Mouse (Mus musculus) kidney, embryonic 14.5 days (tissue): Measurements from ENCODE around the gene Olfr690. TPM values are rescaled to one million over a fixed set of nuclear protein-coding genes. Genes with fewer than 3 reads are reported as not detected.
"Not testable (repeated sequence)": the region's sequence is repeated elsewhere in the genome, so short reads cannot be mapped to it uniquely, and the experiment has no call there.

Source experiments
- ATAC-seq: fragments of 200-750 bp; cut with Nextera tagmentation; 2 replicates; pipeline ENCODE4 v1.8.0; 2017; ENCODE audit warnings: moderate number of reproducible peaks, mild to moderate bottlenecking, moderate TSS enrichment, moderate library complexity; ENCODE audit not compliant: low FRiP score, low TSS enrichment
- H3K27ac ChIP-seq: fragments of 300-500 bp; sonication (generic); 2 replicates; pipeline ENCODE4 v1.5.1; 2014; ENCODE audit warnings: low read depth, mild to moderate bottlenecking, low read length, moderate library complexity, mixed read lengths
- H3K27me3 ChIP-seq: fragments of 300-500 bp; sonication (generic); 2 replicates; pipeline ENCODE4 v1.6.1; 2014; ENCODE audit warnings: mild to moderate bottlenecking, low read length; ENCODE audit not compliant: control insufficient read depth, insufficient read depth
- H3K36me3 ChIP-seq: fragments of 300-500 bp; sonication (generic); 2 replicates; pipeline ENCODE4 v1.6.1; 2014; ENCODE audit warnings: low read length, mixed read lengths; ENCODE audit not compliant: control insufficient read depth, insufficient read depth
- H3K4me1 ChIP-seq: fragments of 300-500 bp; sonication (generic); 2 replicates; pipeline ENCODE4 v1.6.1; 2014; ENCODE audit warnings: low read length, mixed read lengths; ENCODE audit not compliant: control insufficient read depth, insufficient read depth
- H3K4me2 ChIP-seq: fragments of 300-500 bp; sonication (generic); replicated peaks from 2 replicates; pipeline ENCODE4 v1.6.1; 2014; ENCODE audit warnings: low read depth, mild to moderate bottlenecking, low read length
- H3K4me3 ChIP-seq: fragments of 300-500 bp; sonication (generic); 2 replicates; pipeline ENCODE4 v1.5.1; 2014; ENCODE audit warnings: mild to moderate bottlenecking, low read length
- H3K9ac ChIP-seq: fragments of 300-500 bp; sonication (generic); 2 replicates; pipeline ENCODE4 v1.6.1; 2014; ENCODE audit warnings: low read depth, mild to moderate bottlenecking, low read length, moderate library complexity
- H3K9me3 ChIP-seq: fragments of 300-500 bp; sonication (generic); 2 replicates; pipeline ENCODE4 v1.6.1; 2016; ENCODE audit warnings: low read length; ENCODE audit not compliant: control insufficient read depth
- WGBS: fragments of 180-500 bp; shearing (Covaris S2); extraction: QIAGEN DNeasy Blood & Tissue Kit; methylation state at CpG from one replicate; pipeline ENCODE4 v1.1.7; 2014; 5-methylcytosine and 5-hydroxymethylcytosine counted together
- polyA plus RNA-seq: library from polyadenylated mRNA; unstranded; fragments of >200 nt; fragmentation: Nextera tagmentation; extraction: Ambion mirVana; gene quantifications from 2 replicates; pipeline ENCODE4 v1.2.1, GENCODE M21; 2014

The Olfr690 gene
- polyA plus RNA-seq, 1 experiment from 2014 or later: not detected

DNA sequence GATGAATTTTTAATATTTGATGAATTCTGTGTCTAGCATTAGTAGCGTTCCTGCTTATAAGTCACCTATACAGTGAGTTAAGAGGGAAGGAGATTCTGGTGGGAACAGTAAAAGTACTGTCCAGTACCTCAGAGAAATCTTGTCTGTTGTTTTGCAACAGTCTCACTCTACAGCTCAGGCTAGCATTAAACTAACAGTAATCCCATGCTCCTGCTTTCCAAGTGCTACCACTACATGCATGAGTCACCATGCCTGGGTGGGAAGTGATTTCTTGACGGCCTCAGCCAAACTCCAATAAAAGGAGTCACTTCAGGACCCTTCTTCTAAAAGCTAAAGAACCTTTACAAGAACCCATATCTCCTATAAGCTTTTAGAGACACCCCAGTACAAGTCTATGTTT lies 27.8 kb upstream of the Olfr690 start:
- H3K4me2 ChIP-seq: no peak overlapping the region
- no peaks in the 10 kb centered on the region for H3K36me3 ChIP-seq
- H3K4me3 ChIP-seq: no peak overlapping the region
- ATAC-seq: no peak
- no peak overlapping the region for H3K9ac ChIP-seq
- H3K4me1 ChIP-seq: no peaks in the 10 kb centered on the region
- 81% methylated on average over 2 of the region's 2 CpGs for WGBS
- no peak overlapping the region for H3K27ac ChIP-seq
- H3K27me3 ChIP-seq: no peaks in the 10 kb centered on the region
- no peaks in the 10 kb centered on the region for H3K9me3 ChIP-seq

- H3K36me3 ChIP-seq, H3K4me2 ChIP-seq, H3K27me3 ChIP-seq, H3K27ac ChIP-seq, ATAC-seq, H3K9me3 ChIP-seq, H3K4me3 ChIP-seq, H3K9ac ChIP-seq, H3K4me1 ChIP-seq: not testable (repeated sequence)
- WGBS: 97% methylated on average over 1 of the region's 2 CpGs
Measured at GRCm38 (mm10) chr7:105356487-105356886, 22.6 kb upstream of the Olfr690 start.

DNA sequence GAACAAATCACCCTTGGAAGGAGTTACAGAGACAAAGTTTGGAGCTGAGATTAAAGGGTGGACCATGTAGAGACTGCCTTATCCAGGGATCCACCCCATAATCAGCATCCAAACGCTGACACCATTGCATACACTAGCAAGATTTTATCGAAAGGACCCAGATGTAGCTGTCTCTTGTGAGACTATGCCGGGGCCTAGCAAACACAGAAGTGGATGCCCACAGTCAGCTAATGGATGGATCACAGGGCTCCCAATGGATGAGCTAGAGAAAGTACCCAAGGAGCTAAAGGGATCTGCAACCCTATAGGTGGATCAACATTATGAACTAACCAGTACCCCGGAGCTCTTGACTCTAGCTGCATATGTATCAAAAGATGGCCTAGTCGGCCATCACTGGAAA lies 22.2 kb upstream of the Olfr690 start:
- H3K27me3 ChIP-seq, H3K9me3 ChIP-seq, ATAC-seq, H3K4me2 ChIP-seq, H3K36me3 ChIP-seq, H3K9ac ChIP-seq, H3K27ac ChIP-seq, H3K4me3 ChIP-seq, H3K4me1 ChIP-seq: not testable (repeated sequence)
- no CpG with 5 or more reads among the region's 5 CpGs for WGBS

DNA sequence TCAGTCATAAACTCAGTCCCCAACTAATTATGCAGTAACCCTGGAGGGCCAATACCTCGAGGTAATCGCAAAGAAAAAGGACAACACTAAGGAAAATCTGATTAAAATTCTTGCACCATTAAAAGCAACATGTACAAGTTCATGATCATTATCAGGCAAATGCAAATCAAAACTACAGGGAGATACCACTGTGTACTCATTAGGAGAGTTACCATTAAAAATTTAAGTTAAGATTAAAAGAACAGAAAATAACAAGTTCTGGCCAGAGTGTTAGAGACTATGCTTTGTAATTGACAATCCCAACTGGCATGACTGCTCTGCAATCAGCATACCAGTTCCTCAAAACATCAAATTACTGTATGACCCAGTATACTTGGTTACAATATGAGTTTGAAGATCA lies 8.8 kb upstream of the Olfr690 start:
- no peak overlapping the region for H3K9ac ChIP-seq
- WGBS: 77% methylated on average over 2 of the region's 2 CpGs
- no peak for ATAC-seq
- no peaks in the 10 kb centered on the region for H3K36me3 ChIP-seq
- no peak overlapping the region for H3K4me3 ChIP-seq
- H3K27ac ChIP-seq: no peak overlapping the region
- no peaks in the 10 kb centered on the region for H3K27me3 ChIP-seq
- H3K4me1 ChIP-seq: no peaks in the 10 kb centered on the region
- H3K9me3 ChIP-seq: no peaks in the 10 kb centered on the region
- H3K4me2 ChIP-seq: no peak overlapping the region

- Histone ChIP-seq H3K36me3 (no peaks in the 10 kb centered on the region), H3K9me3 (no peaks in the 10 kb centered on the region), H3K4me1 (no peaks in the 10 kb centered on the region), H3K27me3 (no peaks in the 10 kb centered on the region), H3K4me3 (no peak within 1 kb of the TSS), H3K4me2 (no peak within 1 kb of the TSS), H3K27ac (no peak within 1 kb of the TSS), H3K9ac (no peak within 1 kb of the TSS)
- ATAC-seq: no peak
- 51% methylated on average over 1 of the region's 1 CpGs for WGBS
Measured at GRCm38 (mm10) chr7:105342170-105342569, 8.3 kb upstream of the Olfr690 start, which contains the start of gene Olfr691. Gene Olfr691, minus strand, starts transcription at chr7:105342270.

GRCm38 (mm10) chr7:105325302-105325701 lies 8.6 kb downstream of the Olfr690 start:
- ATAC-seq: no peak
- Histone ChIP-seq H3K27me3 (no peaks in the 10 kb centered on the region), H3K4me3 (no peak overlapping the region), H3K9me3 (no peaks in the 10 kb centered on the region), H3K9ac (no peak overlapping the region), H3K4me1 (no peaks in the 10 kb centered on the region), H3K27ac (no peak overlapping the region), H3K4me2 (no peak overlapping the region), H3K36me3 (no peaks in the 10 kb centered on the region)
- 85% methylated on average over 2 of the region's 2 CpGs for WGBS

DNA sequence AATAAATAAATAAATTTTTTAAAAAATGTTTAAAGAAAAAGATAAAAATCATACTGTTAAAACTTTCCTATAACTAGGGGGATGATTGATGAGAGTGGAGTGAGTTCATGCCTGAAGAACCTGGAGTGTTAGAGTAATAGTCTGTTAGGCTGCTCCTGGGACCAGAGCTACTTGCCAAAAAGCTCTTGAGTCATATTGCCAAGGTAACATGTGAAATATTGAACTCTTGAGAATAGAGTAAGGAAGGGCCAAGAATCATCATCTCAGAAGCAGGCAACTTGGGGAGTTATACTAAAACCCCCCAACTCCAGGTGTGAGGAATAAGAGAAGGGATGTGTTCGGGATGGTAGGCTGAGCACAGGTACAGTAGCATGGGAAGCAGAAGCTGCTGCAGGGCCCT lies 23.0 kb downstream of the Olfr690 start, which contains the start of gene Olfr689:
Gene Olfr689 (plus strand): TSS at position 301 of the 400 bp plus-strand sequence.
- no peak within 1 kb of the TSS for H3K9ac ChIP-seq
- H3K9me3 ChIP-seq: no peaks in the 10 kb centered on the region
- no peak within 1 kb of the TSS for H3K4me3 ChIP-seq
- H3K4me1 ChIP-seq: no peaks in the 10 kb centered on the region
- WGBS: 86% methylated on average over 1 of the region's 1 CpGs
- ATAC-seq: no peak
- no peak within 1 kb of the TSS for H3K27ac ChIP-seq
- H3K36me3 ChIP-seq: no peaks in the 10 kb centered on the region
- H3K27me3 ChIP-seq: no peaks in the 10 kb centered on the region
- H3K4me2 ChIP-seq: no peak within 1 kb of the TSS

DNA sequence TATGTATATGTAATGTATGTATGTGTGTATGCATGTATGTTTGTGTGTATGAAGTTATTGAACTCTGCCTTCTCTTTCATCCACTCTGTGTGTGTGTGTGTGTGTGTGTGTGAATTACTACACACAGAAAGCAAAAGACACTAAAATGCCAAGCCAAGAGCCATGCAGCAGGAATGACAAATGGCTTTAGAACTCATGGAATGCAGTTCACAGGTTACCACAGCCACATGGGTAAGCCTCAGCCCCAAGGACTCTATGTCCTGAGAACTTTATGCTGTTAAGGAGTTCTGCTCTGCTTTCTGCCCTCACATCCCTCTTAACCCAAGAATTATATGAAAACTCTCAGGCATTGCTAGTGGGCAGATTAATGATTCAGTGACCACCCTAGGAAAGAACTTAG lies 43.9 kb downstream of the Olfr690 start:
- Histone ChIP-seq H3K4me1 (no peaks in the 10 kb centered on the region), H3K36me3 (no peaks in the 10 kb centered on the region), H3K27ac (no peak overlapping the region), H3K9me3 (no peaks in the 10 kb centered on the region), H3K27me3 (no peaks in the 10 kb centered on the region), H3K4me3 (no peak overlapping the region), H3K4me2 (no peak overlapping the region), H3K9ac (no peak overlapping the region)
- no peak for ATAC-seq

DNA sequence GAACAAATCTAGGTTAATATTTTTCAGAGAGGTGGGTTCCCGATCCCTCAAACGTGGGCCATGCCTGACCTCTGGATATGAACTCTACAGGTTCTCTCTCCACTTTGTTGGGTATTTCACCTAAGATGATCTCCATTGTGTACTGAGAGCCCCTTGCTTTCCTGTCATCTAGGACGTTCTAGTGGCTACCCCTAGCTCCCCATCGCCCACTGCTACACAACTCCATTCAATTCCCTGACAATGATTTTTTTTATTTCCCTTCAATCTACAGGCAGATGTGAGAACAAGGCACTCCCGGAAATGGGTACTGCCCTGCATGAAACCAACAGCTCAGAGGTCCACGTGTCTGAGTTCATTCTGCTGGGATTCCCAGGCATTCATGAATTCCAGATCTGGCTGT lies 46.1 kb downstream of the Olfr690 start, which contains the start of gene Olfr688:
Gene Olfr688 (plus strand): TSS at position 301 of the 400 bp plus-strand sequence.
- WGBS: 81% methylated on average over 6 of the region's 6 CpGs
- no peak within 1 kb of the TSS for H3K4me3 ChIP-seq

More for the DNA sequence above, 46.1 kb downstream of the Olfr690 start, which contains the start of gene Olfr688:
- Histone ChIP-seq H3K9me3 (no peaks in the 10 kb centered on the region), H3K27me3 (no peaks in the 10 kb centered on the region), H3K4me2 (no peak within 1 kb of the TSS), H3K27ac (no peak within 1 kb of the TSS), H3K36me3 (no peaks in the 10 kb centered on the region), H3K4me1 (no peaks in the 10 kb centered on the region), H3K9ac (no peak within 1 kb of the TSS)
- ATAC-seq: no peak
